ENCODE assay signal across 8 mouse cellular contexts in genomic region chr17:24211631-24212440, GRCm38 (mm10). TPM values are rescaled to one million over a fixed set of nuclear protein-coding genes. Genes with fewer than 3 reads are reported as not detected.
DNase-seq lines count a peak whose midpoint lies in the region; ATAC-seq lines count a peak whose summit lies in the region.

No protein-coding gene starts in this region.

- peaks cover 12% of the 10 kb centered on the region; the same call in 1 of the 2 replicates for H3K27me3 ChIP-seq in limb, embryonic 12.5 days
- H3K27me3 ChIP-seq in midbrain, embryonic 16.5 days (ENCODE audit: control insufficient read depth, insufficient read depth, low read depth, low read length) = no peaks in the 10 kb centered on the region; the same call in 1 of the 2 replicates

- peak overlapping the region; percentile 73 for H3K9ac ChIP-seq in limb, embryonic 12.5 days (replicated peaks)
- peak overlapping the region; percentile 95 for H3K9ac ChIP-seq in midbrain, embryonic 16.5 days (ENCODE audit: low read depth, low read length)

- H3K36me3 ChIP-seq in limb, embryonic 12.5 days = peaks cover 35% of the 10 kb centered on the region
- H3K36me3 ChIP-seq in midbrain, embryonic 16.5 days (ENCODE audit: control insufficient read depth, insufficient read depth, low read length) = peaks cover 8% of the 10 kb centered on the region; the same call in 1 of the 2 replicates

- H3K27ac ChIP-seq in limb, embryonic 12.5 days = peak overlapping the region; percentile 97
- peak overlapping the region; percentile 86 for H3K27ac ChIP-seq in midbrain, embryonic 16.5 days (ENCODE audit: low read length)

- H3K4me3 ChIP-seq in limb, embryonic 12.5 days (replicated peaks) = peak overlapping the region; percentile 53
- H3K4me3 ChIP-seq in midbrain, embryonic 16.5 days (ENCODE audit: low read depth, low read length) = peak overlapping the region; percentile 63

- no peaks in the 10 kb centered on the region for H3K9me3 ChIP-seq in limb, embryonic 12.5 days
- no peaks in the 10 kb centered on the region for H3K9me3 ChIP-seq in midbrain, embryonic 16.5 days (replicated peaks; ENCODE audit: control insufficient read depth, low read length, poor library complexity, severe bottlenecking)

- peak overlapping the region; percentile 95 for H3K4me2 ChIP-seq in limb, embryonic 12.5 days
- peak overlapping the region; percentile 99 for H3K4me2 ChIP-seq in midbrain, embryonic 16.5 days (ENCODE audit: low read length)

- ATAC-seq in limb, embryonic 12.5 days (ENCODE audit: insufficient number of reproducible peaks, insufficient read depth, low FRiP score, low TSS enrichment, low read depth) = peak; percentile 9; the same call in 1 of the 2 replicates
- ATAC-seq in midbrain, embryonic 16.5 days = peak; percentile 65
- no peak for ATAC-seq in erythroid progenitor cell, adult 5-6 weeks (replicated peaks; ENCODE audit: low FRiP score, poor library complexity, severe bottlenecking)

- under 1% methylated on average over 37 of the region's 37 CpGs for WGBS in limb, embryonic 12.5 days
- WGBS in midbrain, embryonic 16.5 days = under 1% methylated on average over 28 of the region's 37 CpGs

- peaks cover 56% of the 10 kb centered on the region for H3K4me1 ChIP-seq in limb, embryonic 12.5 days (replicated peaks)
- peaks cover 40% of the 10 kb centered on the region for H3K4me1 ChIP-seq in midbrain, embryonic 16.5 days (ENCODE audit: control insufficient read depth, insufficient read depth, low read length)

- DNase-seq in thymus, postnatal 0 days (ENCODE audit: low spot score) = peak; percentile 34
- no peak for DNase-seq in thymus, postnatal 14 days
- peak; percentile 93 for DNase-seq in embryo, embryonic 10 days (ENCODE audit: low spot score)
- DNase-seq in heart, adult 9 months (ENCODE audit: low spot score in 2 of 2) = peak; percentile 42 to 48
- peak; percentile 35 to 42 for DNase-seq in kidney, adult 8-10 months

RNA-seq across cellular contexts. Expression of gene Ntn3, which starts 2.5 kb away (rescaled TPM):
- polyA plus RNA-seq in thymus, postnatal 0 days (2015; fragmentation: Nextera tagmentation; extraction: Ambion mirVana) = 0.19 and 0.29 TPM in 2 replicates
- 19.5 and 19.8 TPM in 2 replicates for polyA plus RNA-seq in limb, embryonic 12.5 days (2016; fragmentation: Nextera tagmentation; extraction: Ambion mirVana)
- polyA plus RNA-seq in midbrain, embryonic 16.5 days (2015; fragmentation: Nextera tagmentation; extraction: Ambion mirVana) = 3.9 and 4.4 TPM in 2 replicates
- total RNA-seq in erythroid progenitor cell, adult 5-6 weeks (2015; ENCODE audit: low replicate concordance) = not detected in 2 replicates
- total RNA-seq in erythroid progenitor cell, adult 5-6 weeks (2017; ENCODE audit: low replicate concordance) = not detected in 2 replicates

RNA-seq across cellular contexts. Expression of gene Tbc1d24, which starts 6.5 kb away (rescaled TPM):
- polyA plus RNA-seq in thymus, postnatal 0 days (2015; fragmentation: Nextera tagmentation; extraction: Ambion mirVana) = 1.4 and 1.5 TPM in 2 replicates
- 6.7 and 9.9 TPM in 2 replicates for polyA plus RNA-seq in limb, embryonic 12.5 days (2016; fragmentation: Nextera tagmentation; extraction: Ambion mirVana)
- 30.6 and 30.8 TPM in 2 replicates for polyA plus RNA-seq in midbrain, embryonic 16.5 days (2015; fragmentation: Nextera tagmentation; extraction: Ambion mirVana)
- 3.4 and 5.8 TPM in 2 replicates for total RNA-seq in erythroid progenitor cell, adult 5-6 weeks (2015; ENCODE audit: low replicate concordance)
- 2.6 and 2.7 TPM in 2 replicates for total RNA-seq in erythroid progenitor cell, adult 5-6 weeks (2017; ENCODE audit: low replicate concordance)

RNA-seq across cellular contexts. Expression of gene Tedc2, which starts 8.8 kb away (rescaled TPM):
- polyA plus RNA-seq in thymus, postnatal 0 days (2015; fragmentation: Nextera tagmentation; extraction: Ambion mirVana) = 6.9 and 8.0 TPM in 2 replicates
- 18.3 and 20.2 TPM in 2 replicates for polyA plus RNA-seq in limb, embryonic 12.5 days (2016; fragmentation: Nextera tagmentation; extraction: Ambion mirVana)
- 9.2 and 9.5 TPM in 2 replicates for polyA plus RNA-seq in midbrain, embryonic 16.5 days (2015; fragmentation: Nextera tagmentation; extraction: Ambion mirVana)
- 13.8 and 19.8 TPM in 2 replicates for total RNA-seq in erythroid progenitor cell, adult 5-6 weeks (2015; ENCODE audit: low replicate concordance)
- total RNA-seq in erythroid progenitor cell, adult 5-6 weeks (2017; ENCODE audit: low replicate concordance) = 16.2 and 17.2 TPM in 2 replicates

RNA-seq across cellular contexts. Expression of gene Ccnf, which starts 39.4 kb away (rescaled TPM):
- polyA plus RNA-seq in thymus, postnatal 0 days (2015; fragmentation: Nextera tagmentation; extraction: Ambion mirVana) = 63.0 and 74.3 TPM in 2 replicates
- polyA plus RNA-seq in limb, embryonic 12.5 days (2016; fragmentation: Nextera tagmentation; extraction: Ambion mirVana) = 90.7 and 92.7 TPM in 2 replicates
- polyA plus RNA-seq in midbrain, embryonic 16.5 days (2015; fragmentation: Nextera tagmentation; extraction: Ambion mirVana) = 12.7 and 12.9 TPM in 2 replicates
- total RNA-seq in erythroid progenitor cell, adult 5-6 weeks (2015; ENCODE audit: low replicate concordance) = 217 and 252 TPM in 2 replicates
- 391 and 426 TPM in 2 replicates for total RNA-seq in erythroid progenitor cell, adult 5-6 weeks (2017; ENCODE audit: low replicate concordance)

RNA-seq across cellular contexts. Expression of gene Atp6v0c, which starts 42.3 kb away (rescaled TPM):
- 506 and 523 TPM in 2 replicates for polyA plus RNA-seq in thymus, postnatal 0 days (2015; fragmentation: Nextera tagmentation; extraction: Ambion mirVana)
- 392 and 404 TPM in 2 replicates for polyA plus RNA-seq in limb, embryonic 12.5 days (2016; fragmentation: Nextera tagmentation; extraction: Ambion mirVana)
- 1,371 and 1,629 TPM in 2 replicates for polyA plus RNA-seq in midbrain, embryonic 16.5 days (2015; fragmentation: Nextera tagmentation; extraction: Ambion mirVana)
- 231 and 265 TPM in 2 replicates for total RNA-seq in erythroid progenitor cell, adult 5-6 weeks (2015; ENCODE audit: low replicate concordance)
- total RNA-seq in erythroid progenitor cell, adult 5-6 weeks (2017; ENCODE audit: low replicate concordance) = 83.8 and 103 TPM in 2 replicates
